Mouse (Mus musculus) MEL (cell line): Measurements from ENCODE around the gene Iqgap3. TPM values are rescaled to one million over a fixed set of nuclear protein-coding genes. Genes with fewer than 3 reads are reported as not detected.

Experiments
- DNase-seq: peaks from one replicate; pipeline ENCODE4 v3.0.0; 2011; ENCODE audit warnings: low read depth, low spot score
- H3K27ac ChIP-seq: 2 replicates; pipeline ENCODE4 v1.5.1; 2012; ENCODE audit warnings: low read depth, mild to moderate bottlenecking, control low read depth, low read length, moderate library complexity; ENCODE audit not compliant: control insufficient read depth
- H3K27me3 ChIP-seq, 2 experiments: fragments of 150-350 bp in 1 of 2; sonication (generic) in 1 of 2; 2 replicates each; pipeline ENCODE4 v1.6.1; 2012; ENCODE audit warnings: low read length in 2 of 2, mild to moderate bottlenecking in 2 of 2, improper control_type of control experiment in 1 of 2, moderate library complexity in 1 of 2; ENCODE audit not compliant: insufficient read depth in 2 of 2, control insufficient read depth in 1 of 2
- H3K36me3 ChIP-seq, 2 experiments: 2 replicates each; pipeline ENCODE4 v1.6.1; 2012 to 2014; ENCODE audit warnings: low read length in 2 of 2, improper control_type of control experiment in 1 of 2, inconsistent platforms in 1 of 2, mild to moderate bottlenecking in 1 of 2; ENCODE audit not compliant: insufficient read depth in 2 of 2, control insufficient read depth in 1 of 2
- H3K4me1 ChIP-seq, 2 experiments: fragments of 150-350 bp in 1 of 2; sonication (generic) in 1 of 2; 2 replicates each; pipeline ENCODE4 v1.6.1; 2012; ENCODE audit warnings: low read length in 2 of 2, improper control_type of control experiment in 1 of 2, mild to moderate bottlenecking in 1 of 2; ENCODE audit not compliant: insufficient read depth in 2 of 2, control insufficient read depth in 1 of 2
- H3K4me3 ChIP-seq, 2 experiments: fragments of 150-350 bp in 1 of 2; sonication (generic) in 1 of 2; 2 replicates each; pipeline ENCODE4 v1.5.1; 2012; ENCODE audit warnings: low read depth in 2 of 2, low read length in 2 of 2, mild to moderate bottlenecking in 2 of 2, moderate library complexity in 2 of 2, control low read depth in 1 of 2, improper control_type of control experiment in 1 of 2; ENCODE audit not compliant: control insufficient read depth in 1 of 2, insufficient read depth in 1 of 2
- H3K79me2 ChIP-seq: 2 replicates; pipeline ENCODE4 v1.6.1; 2012; ENCODE audit warnings: mild to moderate bottlenecking, low read length, moderate library complexity; ENCODE audit not compliant: control insufficient read depth, poor library complexity, insufficient read depth
- H3K9ac ChIP-seq: 2 replicates; pipeline ENCODE4 v1.6.1; 2012; ENCODE audit warnings: low read depth, mild to moderate bottlenecking, control low read depth, low read length, moderate library complexity; ENCODE audit not compliant: control insufficient read depth, poor library complexity, severe bottlenecking
- H3K9me3 ChIP-seq: fragments of 150-350 bp; sonication (generic); replicated peaks from 2 replicates; pipeline ENCODE4 v1.6.1; 2012; ENCODE audit warnings: mild to moderate bottlenecking, low read length, improper control_type of control experiment, moderate library complexity; ENCODE audit not compliant: insufficient read depth
- BHLHE40 ChIP-seq: IDR thresholded peaks from 2 replicates; pipeline ENCODE4 v1.6.1; 2012; ENCODE audit warnings: low read depth, mild to moderate bottlenecking, inconsistent platforms, low read length, improper control_type of control experiment, borderline replicate concordance
- CHD1 ChIP-seq: IDR thresholded peaks from 2 replicates; pipeline ENCODE4 v1.6.1; 2012; ENCODE audit warnings: low read depth, mild to moderate bottlenecking, inconsistent platforms, low read length, improper control_type of control experiment
- CHD2 ChIP-seq: IDR thresholded peaks from 2 replicates; pipeline ENCODE4 v1.6.1; 2011; ENCODE audit warnings: low read length, improper control_type of control experiment
- CTCF ChIP-seq, 3 experiments: IDR thresholded peaks in 2 of 3; conservative IDR thresholded peaks in 1 of 3; 2 replicates each; pipeline ENCODE4 v1.5.1; 2011 to 2012; ENCODE audit warnings: low read length in 3 of 3, low read depth in 2 of 3, mild to moderate bottlenecking in 2 of 3, improper control_type of control experiment in 1 of 3, inconsistent platforms in 1 of 3, mixed read lengths in 1 of 3, moderate library complexity in 1 of 3; ENCODE audit not compliant: control insufficient read depth in 1 of 3, insufficient read depth in 1 of 3, poor library complexity in 1 of 3, severe bottlenecking in 1 of 3
- E2F4 ChIP-seq: IDR thresholded peaks from 2 replicates; pipeline ENCODE4 v1.6.1; 2011; ENCODE audit warnings: low read depth, low read length, improper control_type of control experiment, borderline replicate concordance
- EP300 ChIP-seq, 2 experiments: IDR thresholded peaks; 2 replicates each; pipeline ENCODE4 v1.6.1; 2011; ENCODE audit warnings: improper control_type of control experiment in 2 of 2, low read length in 2 of 2, low read depth in 1 of 2, mild to moderate bottlenecking in 1 of 2
- ETS1 ChIP-seq: IDR thresholded peaks from 2 replicates; pipeline ENCODE4 v1.6.1; 2012; ENCODE audit warnings: low read depth, mild to moderate bottlenecking, inconsistent platforms, low read length, improper control_type of control experiment, moderate library complexity
- GATA1 ChIP-seq: IDR thresholded peaks from 2 replicates; pipeline ENCODE4 v1.6.1; 2011; ENCODE audit warnings: low read depth, low read length, improper control_type of control experiment
- HCFC1 ChIP-seq: IDR thresholded peaks from 2 replicates; pipeline ENCODE4 v1.6.1; 2012; ENCODE audit warnings: low read depth, mild to moderate bottlenecking, inconsistent platforms, low read length, improper control_type of control experiment, moderate library complexity
- JUND ChIP-seq: IDR thresholded peaks from 2 replicates; pipeline ENCODE4 v1.6.1; 2011; ENCODE audit warnings: low read depth, mild to moderate bottlenecking, improper control_type of control experiment, low read length
- KAT2A ChIP-seq: conservative IDR thresholded peaks from 2 replicates; pipeline ENCODE4 v1.6.1; 2012; ENCODE audit warnings: low read depth, low read length, improper control_type of control experiment, inconsistent platforms
- MAX ChIP-seq: IDR thresholded peaks from 2 replicates; pipeline ENCODE4 v1.6.1; 2011; ENCODE audit warnings: low read length, improper control_type of control experiment
- MXI1 ChIP-seq: IDR thresholded peaks from 2 replicates; pipeline ENCODE4 v1.6.1; 2011; ENCODE audit warnings: mild to moderate bottlenecking, low read depth, low read length, improper control_type of control experiment
- MYC ChIP-seq: IDR thresholded peaks from 2 replicates; pipeline ENCODE4 v1.6.1; 2011; ENCODE audit warnings: low read depth, mild to moderate bottlenecking, low read length, improper control_type of control experiment, moderate library complexity
- POLR2A ChIP-seq, 2 experiments: IDR thresholded peaks; 2 replicates each; pipeline ENCODE4 v1.6.1; 2011 to 2012; ENCODE audit warnings: low read length in 2 of 2, mild to moderate bottlenecking in 2 of 2, control low read depth in 1 of 2, improper control_type of control experiment in 1 of 2, low read depth in 1 of 2, moderate library complexity in 1 of 2; ENCODE audit not compliant: control insufficient read depth in 1 of 2, insufficient read depth in 1 of 2, poor library complexity in 1 of 2
- POLR2AphosphoS2 ChIP-seq: IDR thresholded peaks from 2 replicates; pipeline ENCODE4 v1.6.1; 2011; ENCODE audit warnings: low read length, improper control_type of control experiment
- RAD21 ChIP-seq: IDR thresholded peaks from 2 replicates; pipeline ENCODE4 v1.6.1; 2011; ENCODE audit warnings: mild to moderate bottlenecking, low read depth, low read length, improper control_type of control experiment
- SIN3A ChIP-seq: IDR thresholded peaks from 2 replicates; pipeline ENCODE4 v1.6.1; 2012; ENCODE audit warnings: low read length, improper control_type of control experiment, inconsistent platforms
- SMC3 ChIP-seq: IDR thresholded peaks from 2 replicates; pipeline ENCODE4 v1.6.1; 2011; ENCODE audit warnings: low read depth, low read length, improper control_type of control experiment
- TAL1 ChIP-seq: IDR thresholded peaks from 2 replicates; pipeline ENCODE4 v1.6.1; 2012; ENCODE audit warnings: mild to moderate bottlenecking, inconsistent platforms, low read length, moderate library complexity, mixed read lengths
- TBP ChIP-seq: IDR thresholded peaks from 2 replicates; pipeline ENCODE4 v1.8.0; 2011; ENCODE audit warnings: low read depth, low read length, improper control_type of control experiment
- TCF12 ChIP-seq: IDR thresholded peaks from 2 replicates; pipeline ENCODE4 v1.6.1; 2014; ENCODE audit warnings: low read depth, mild to moderate bottlenecking, inconsistent platforms, low read length, improper control_type of control experiment, moderate library complexity
- UBTF ChIP-seq: IDR thresholded peaks from 2 replicates; pipeline ENCODE4 v1.6.1; 2012; ENCODE audit warnings: low read depth, mild to moderate bottlenecking, inconsistent platforms, low read length, improper control_type of control experiment, moderate library complexity, borderline replicate concordance; ENCODE audit not compliant: insufficient read depth
- ZC3H11A ChIP-seq: IDR thresholded peaks from 2 replicates; pipeline ENCODE4 v1.6.1; 2012; ENCODE audit warnings: low read depth, mild to moderate bottlenecking, inconsistent platforms, low read length, improper control_type of control experiment
- ZKSCAN1 ChIP-seq: IDR thresholded peaks from 2 replicates; pipeline ENCODE4 v1.6.1; 2012; ENCODE audit warnings: low read depth, mild to moderate bottlenecking, inconsistent platforms, low read length, improper control_type of control experiment, moderate library complexity
- ZMIZ1 ChIP-seq: IDR thresholded peaks from 2 replicates; pipeline ENCODE4 v1.6.1; 2012; ENCODE audit warnings: low read depth, mild to moderate bottlenecking, inconsistent platforms, low read length, improper control_type of control experiment, moderate library complexity
- ZNF384 ChIP-seq: IDR thresholded peaks from 2 replicates; pipeline ENCODE4 v1.6.1; 2012; ENCODE audit warnings: low read depth, mild to moderate bottlenecking, inconsistent platforms, low read length, improper control_type of control experiment
- polyA plus RNA-seq, 2 experiments: library from polyadenylated mRNA; stranded (reverse) in 1 of 2; unstranded in 1 of 2; fragments of >175 nt in 1 of 2; fragments of >200 nt in 1 of 2; gene quantifications; 2 replicates each; pipeline versions ENCODE4 v1.2.1 to v1.2.4; 2012; ENCODE audit warnings: low replicate concordance in 2 of 2, low read depth in 1 of 2; ENCODE audit not compliant: insufficient read length in 2 of 2, insufficient read depth in 1 of 2, missing spikeins in 1 of 2
- total RNA-seq: library from RNA; depleted of rRNA; stranded (reverse); fragments of 300-350 nt; gene quantifications from 2 replicates; pipeline ENCODE4 v1.2.3, GENCODE M21; 2012

The Iqgap3 gene
- total and polyA plus RNA-seq, 3 experiments: 21.1 to 42.5 TPM; not detected in 1

DNA sequence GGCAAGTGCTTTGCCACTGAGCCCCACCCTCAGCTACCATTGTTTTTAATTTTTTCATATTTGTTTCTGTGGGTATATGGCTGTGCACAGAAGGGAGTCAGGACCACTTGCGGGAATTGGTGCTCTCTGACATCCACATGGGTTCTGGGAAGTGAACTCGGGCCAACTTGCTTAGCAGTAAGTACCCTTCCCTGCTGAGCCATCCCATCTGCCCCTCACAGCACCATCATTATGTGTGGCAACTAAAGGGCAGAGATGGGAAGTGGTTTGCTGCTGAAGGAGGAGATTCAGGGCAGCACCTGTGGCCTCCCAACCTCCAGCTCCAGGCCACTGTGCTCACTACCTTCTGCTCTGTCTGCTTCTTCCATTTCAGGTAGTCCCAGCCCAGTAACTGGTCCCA is 8.1 kb upstream of the Iqgap3 start:
- Histone ChIP-seq H3K4me1 (no peaks in the 10 kb centered on the region), H3K27ac (no peak overlapping the region), H3K27me3 (peaks cover 18 to 21% of the 10 kb centered on the region in 2 experiments), H3K9ac (no peak overlapping the region), H3K36me3 (no peaks in the 10 kb centered on the region), H3K79me2 (no peaks in the 10 kb centered on the region), H3K4me3 (no peak overlapping the region), H3K9me3 (no peaks in the 10 kb centered on the region)
- DNase-seq: no peak
- TF ChIP-seq MXI1 (no peak), MYC (no peak), E2F4 (no peak), UBTF (no peak), KAT2A (no peak), TBP (no peak), GATA1 (no peak), ZKSCAN1 (no peak), ZC3H11A (no peak), ETS1 (no peak), CHD2 (no peak)

DNA sequence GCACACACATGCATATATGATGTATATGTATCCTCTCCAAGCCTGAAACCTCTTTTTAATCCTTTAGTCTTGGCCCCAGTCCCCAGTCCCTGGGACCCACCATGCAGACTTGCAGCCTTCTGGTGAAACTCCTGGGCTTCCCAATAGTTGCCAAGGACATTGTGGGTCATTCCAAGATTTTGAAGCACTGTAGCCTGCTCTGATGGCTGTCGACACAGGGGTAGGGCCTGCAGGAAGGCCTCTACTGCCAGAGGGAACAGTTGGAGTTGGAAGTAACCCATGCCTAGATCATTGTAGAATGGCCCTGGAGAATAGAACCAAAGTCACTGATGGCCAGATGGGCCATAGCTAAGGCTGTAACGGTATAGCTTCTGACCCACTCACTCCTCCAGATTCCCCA is 7.4 kb upstream of the Iqgap3 start:
- H3K9ac ChIP-seq: no peak overlapping the region
- H3K79me2 ChIP-seq: no peaks in the 10 kb centered on the region
- no peak for DNase-seq
- TF ChIP-seq CHD1 (no peak), TCF12 (no peak), JUND (no peak), EP300 (IDR thresholded peaks at IDR 0.05; ENCODE audit: low read depth in 1 of 2, low read length in 2 of 2) (no peak), HCFC1 (no peak), POLR2A (IDR thresholded peaks at IDR 0.05; ENCODE audit: control insufficient read depth in 1 of 2, insufficient read depth in 1 of 2, low read depth in 1 of 2, low read length in 2 of 2, poor library complexity in 1 of 2) (no peak), MAX (no peak), TAL1 (no peak), RAD21 (no peak), MXI1 (no peak), POLR2AphosphoS2 (no peak), ZC3H11A (no peak), ZNF384 (no peak), SMC3 (no peak), CTCF (IDR thresholded peaks at IDR 0.05 in 2 of 3, conservative IDR thresholded peaks at IDR 0.05 in 1 of 3; ENCODE audit: control insufficient read depth in 1 of 3, insufficient read depth in 1 of 3, low read depth in 2 of 3, low read length in 3 of 3, poor library complexity in 1 of 3, severe bottlenecking in 1 of 3) (no peak), E2F4 (no peak), ZMIZ1 (no peak), SIN3A (no peak), ZKSCAN1 (no peak), BHLHE40 (no peak)
- no peaks in the 10 kb centered on the region for H3K4me1 ChIP-seq
- no peaks in the 10 kb centered on the region for H3K36me3 ChIP-seq
- H3K9me3 ChIP-seq: no peaks in the 10 kb centered on the region
- no peak overlapping the region for H3K27ac ChIP-seq
- H3K4me3 ChIP-seq: no peak overlapping the region
- peaks cover 19 to 23% of the 10 kb centered on the region in 2 experiments for H3K27me3 ChIP-seq
